In genomic region chr12:29939261-29939671, GRCm38 (mm10) we compare ENCODE assay signal across 8 mouse cellular contexts. TPM values are rescaled to one million over a fixed set of nuclear protein-coding genes. Genes with fewer than 3 reads are reported as not detected.
DNase-seq lines count a peak whose midpoint lies in the region; ATAC-seq lines count a peak whose summit lies in the region.

No protein-coding gene starts in this region.

- H3K4me2 ChIP-seq in embryonic facial prominence, embryonic 13.5 days, result peak overlapping the region; percentile 81
- peak overlapping the region; percentile 85 for H3K4me2 ChIP-seq in heart, embryonic 13.5 days
- peak overlapping the region; percentile 63 for H3K4me2 ChIP-seq in limb, embryonic 15.5 days
- H3K4me2 ChIP-seq in neural tube, embryonic 14.5 days (ENCODE audit: low read depth, low read length), result peak overlapping the region; percentile 95

- H3K27ac ChIP-seq in embryonic facial prominence, embryonic 13.5 days, result peak overlapping the region; percentile 94
- peak overlapping the region; percentile 93 for H3K27ac ChIP-seq in heart, embryonic 13.5 days (replicated peaks)
- peak overlapping the region; percentile 93 for H3K27ac ChIP-seq in limb, embryonic 15.5 days
- H3K27ac ChIP-seq in neural tube, embryonic 14.5 days (ENCODE audit: low read depth, low read length), result no peak overlapping the region

- peaks cover 34% of the 10 kb centered on the region for H3K4me1 ChIP-seq in embryonic facial prominence, embryonic 13.5 days
- peaks cover 59% of the 10 kb centered on the region for H3K4me1 ChIP-seq in heart, embryonic 13.5 days
- peaks cover 40% of the 10 kb centered on the region for H3K4me1 ChIP-seq in limb, embryonic 15.5 days
- H3K4me1 ChIP-seq in neural tube, embryonic 14.5 days (ENCODE audit: control insufficient read depth, insufficient read depth, low read length), result peaks cover 32% of the 10 kb centered on the region

- no peak for ATAC-seq in embryonic facial prominence, embryonic 13.5 days (ENCODE audit: insufficient number of reproducible peaks, insufficient read depth, low FRiP score, low TSS enrichment, low read depth)
- ATAC-seq in heart, embryonic 13.5 days (ENCODE audit: extremely low read depth, insufficient number of reproducible peaks, low FRiP score, low TSS enrichment), result no peak
- no peak for ATAC-seq in limb, embryonic 15.5 days (ENCODE audit: insufficient number of reproducible peaks, low FRiP score, low TSS enrichment, low read depth)
- no peak for ATAC-seq in neural tube, embryonic 14.5 days (ENCODE audit: low read depth)

- no peaks in the 10 kb centered on the region for H3K36me3 ChIP-seq in embryonic facial prominence, embryonic 13.5 days
- H3K36me3 ChIP-seq in heart, embryonic 13.5 days, result no peaks in the 10 kb centered on the region
- H3K36me3 ChIP-seq in limb, embryonic 15.5 days, result 0 out of 2 replicates have a peak, but pooled peaks cover 3% of the 10 kb centered on the region
- H3K36me3 ChIP-seq in neural tube, embryonic 14.5 days (ENCODE audit: control insufficient read depth, insufficient read depth, low read length), result no peaks in the 10 kb centered on the region

- H3K9ac ChIP-seq in embryonic facial prominence, embryonic 13.5 days, result peak overlapping the region; percentile 94
- H3K9ac ChIP-seq in heart, embryonic 13.5 days, result peak overlapping the region; percentile 96
- peak overlapping the region; percentile 83 for H3K9ac ChIP-seq in limb, embryonic 15.5 days
- H3K9ac ChIP-seq in neural tube, embryonic 14.5 days (replicated peaks; ENCODE audit: low read depth, low read length), result peak overlapping the region; percentile 90

- H3K4me3 ChIP-seq in embryonic facial prominence, embryonic 13.5 days, result peak overlapping the region; percentile 84
- H3K4me3 ChIP-seq in heart, embryonic 13.5 days, result peak overlapping the region; percentile 88
- H3K4me3 ChIP-seq in limb, embryonic 15.5 days, result peak overlapping the region; percentile 78
- H3K4me3 ChIP-seq in neural tube, embryonic 14.5 days (ENCODE audit: low read depth, low read length), result peak overlapping the region; percentile 73

- no peaks in the 10 kb centered on the region for H3K27me3 ChIP-seq in embryonic facial prominence, embryonic 13.5 days
- no peaks in the 10 kb centered on the region for H3K27me3 ChIP-seq in heart, embryonic 13.5 days (replicated peaks)
- no peaks in the 10 kb centered on the region for H3K27me3 ChIP-seq in limb, embryonic 15.5 days
- no peaks in the 10 kb centered on the region for H3K27me3 ChIP-seq in neural tube, embryonic 14.5 days (ENCODE audit: control insufficient read depth, insufficient read depth, low read length)

- H3K9me3 ChIP-seq in embryonic facial prominence, embryonic 13.5 days, result peaks cover 4% of the 10 kb centered on the region; the same call in 1 of the 2 replicates
- no peaks in the 10 kb centered on the region for H3K9me3 ChIP-seq in heart, embryonic 13.5 days
- no peaks in the 10 kb centered on the region for H3K9me3 ChIP-seq in limb, embryonic 15.5 days
- H3K9me3 ChIP-seq in neural tube, embryonic 14.5 days (ENCODE audit: control insufficient read depth, low read length), result no peaks in the 10 kb centered on the region

- peak; percentile 74 for DNase-seq in Muller cell, postnatal 12 days (ENCODE audit: inconsistent ontology term)
- DNase-seq in left cerebral cortex, adult 9 months (ENCODE audit: low spot score in 2 of 2), result no peak
- no peak for DNase-seq in thymus, postnatal 25 days
- no peak for DNase-seq in c-Kit-positive CD71-positive TER-119-positive erythroid progenitor cells, embryonic 14.5 days (ENCODE audit: low spot score)

- WGBS in embryonic facial prominence, embryonic 13.5 days, result 5% methylated on average over 8 of the region's 8 CpGs
- WGBS in heart, embryonic 13.5 days, result 18% methylated on average over 8 of the region's 8 CpGs
- WGBS in limb, embryonic 15.5 days, result 7% methylated on average over 8 of the region's 8 CpGs
- 6% methylated on average over 8 of the region's 8 CpGs for WGBS in neural tube, embryonic 14.5 days

RNA-seq across cellular contexts. Expression of gene Pxdn, which starts 1.9 kb away (rescaled TPM):
- polyA plus RNA-seq in embryonic facial prominence, embryonic 13.5 days (2015; fragmentation: Nextera tagmentation; extraction: Ambion mirVana), result 90.1 and 112 TPM in 2 replicates
- 72.3 and 77.0 TPM in 2 replicates for polyA plus RNA-seq in heart, embryonic 13.5 days (2015; fragmentation: Nextera tagmentation; extraction: Ambion mirVana)
- 103 and 110 TPM in 2 replicates for polyA plus RNA-seq in limb, embryonic 15.5 days (2015; fragmentation: Nextera tagmentation; extraction: Ambion mirVana)
- 54.5 and 74.9 TPM in 2 replicates for polyA plus RNA-seq in neural tube, embryonic 14.5 days (2014; fragmentation: Nextera tagmentation; extraction: Ambion mirVana)
